Mouse (Mus musculus) liver, adult (tissue): Measurements from ENCODE around the gene Nhej1.
A peak's percentile ranks its signal among the peaks of the same experiment; 100 is the strongest.

Source experiments
- GATA4 ChIP-seq: IDR thresholded peaks from 2 replicates; pipeline ENCODE4 v1.6.1; 2014; ENCODE audit warnings: mild to moderate bottlenecking, low read length; ENCODE audit not compliant: insufficient replicate concordance

Gene Nhej1

DNA sequence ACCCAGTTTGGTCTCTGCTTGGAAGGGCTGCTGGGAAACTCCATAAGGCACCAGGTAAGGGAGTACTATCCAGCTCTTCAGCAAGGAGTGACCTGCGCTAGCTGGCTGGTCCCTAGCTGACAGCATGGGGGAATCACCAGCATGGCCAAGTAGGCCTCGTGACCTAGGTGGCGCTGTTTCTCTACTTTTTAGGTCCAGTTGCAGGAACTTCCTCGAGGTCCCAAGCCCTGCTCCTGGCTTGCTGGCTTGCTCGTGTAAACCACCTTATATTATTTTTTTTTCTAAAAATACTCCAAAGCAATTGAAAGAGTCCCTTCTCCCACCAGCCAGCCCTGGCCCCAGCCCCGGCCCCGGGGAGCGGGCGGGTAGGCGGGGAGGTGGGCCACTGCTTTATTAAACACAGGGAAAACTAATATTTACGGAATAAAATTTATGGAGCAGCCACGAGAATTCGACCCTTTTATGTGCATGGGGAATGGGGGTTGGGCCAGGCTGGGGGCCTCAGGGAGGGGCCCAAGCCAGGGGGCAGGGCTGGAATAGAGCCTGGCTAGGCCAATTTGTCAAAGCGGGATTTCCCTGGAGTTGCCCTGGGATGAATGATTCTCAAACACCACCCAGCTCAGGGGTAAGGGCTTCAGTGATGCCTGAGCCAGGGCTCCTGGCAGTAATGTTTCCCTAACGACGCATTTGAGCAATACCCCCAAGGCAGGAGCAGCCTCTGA lies 160.3 kb downstream of the Nhej1 start:
- TF ChIP-seq GATA4 = no peak

DNA sequence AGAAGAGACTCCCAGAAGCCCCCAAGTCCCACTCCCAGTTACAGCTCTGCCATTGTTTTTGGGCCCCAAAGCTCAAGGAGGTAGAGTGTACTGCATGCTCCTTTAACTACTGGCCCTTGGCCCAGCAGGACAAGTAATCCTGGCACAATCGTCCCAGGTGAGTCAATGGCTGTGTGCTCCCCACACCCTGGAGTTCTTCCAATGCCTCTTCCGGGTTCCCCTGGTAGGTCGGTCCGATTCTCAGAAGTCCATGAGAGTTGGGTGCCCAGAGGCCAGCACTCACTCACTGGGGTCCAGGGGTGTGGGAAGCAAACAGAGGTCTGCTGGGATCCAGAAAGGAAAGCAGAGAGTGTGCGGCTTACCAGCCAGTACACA lies 162.2 kb downstream of the Nhej1 start:
- no peak for TF ChIP-seq GATA4

DNA sequence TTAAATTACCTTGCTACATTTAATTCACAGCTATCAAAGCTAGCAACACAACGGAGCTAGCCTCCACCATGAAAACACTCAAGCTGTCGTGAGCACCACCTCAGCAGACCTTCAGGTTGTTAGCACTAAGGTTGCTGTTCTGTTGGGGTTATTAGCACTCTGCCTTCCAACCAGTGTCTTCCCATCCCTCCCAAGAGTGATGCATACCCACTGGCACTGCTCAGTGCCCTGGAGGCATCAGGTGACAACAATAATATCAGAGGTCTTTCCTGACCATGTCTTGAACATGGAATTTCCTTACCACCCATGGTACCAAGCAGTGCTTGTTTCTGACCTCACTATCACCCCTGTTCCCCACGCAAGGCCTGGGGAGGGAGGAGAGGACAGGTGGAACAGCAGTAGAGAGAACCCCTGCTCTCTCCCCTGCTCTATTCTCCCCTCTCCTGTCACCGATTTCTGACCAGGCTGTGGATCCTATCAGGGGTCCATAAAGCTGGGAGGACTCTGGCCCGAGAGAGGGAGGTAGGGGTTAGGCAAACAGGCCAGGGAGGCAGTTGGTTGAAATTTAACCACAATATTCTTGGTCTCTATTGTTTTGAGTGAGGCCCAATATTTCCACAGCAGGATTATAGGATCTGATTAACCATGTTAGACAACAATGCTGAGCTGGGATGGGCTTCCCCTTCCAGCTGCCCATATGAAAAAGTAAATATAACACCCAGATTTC lies 162.7 kb downstream of the Nhej1 start:
- TF ChIP-seq GATA4 = no peak

DNA sequence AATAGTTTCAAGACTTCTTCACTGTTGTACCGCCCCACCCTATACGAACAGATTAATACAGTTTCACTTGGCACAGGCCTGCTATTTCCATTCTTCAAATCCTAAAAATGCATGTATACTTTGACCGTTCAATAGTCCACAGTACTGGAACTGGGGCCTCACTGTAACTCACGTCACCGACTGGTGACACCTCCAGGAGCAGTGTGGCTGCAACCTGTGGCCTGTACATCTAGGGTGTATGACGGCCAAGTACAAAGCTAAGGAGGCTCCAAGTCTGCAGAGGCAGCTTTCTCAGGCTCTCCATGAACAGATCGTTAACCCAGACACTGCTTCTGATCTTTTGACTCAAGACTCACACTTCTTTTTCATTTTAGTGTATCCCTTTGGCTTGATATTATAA lies 163.3 kb downstream of the Nhej1 start:
- no peak for TF ChIP-seq GATA4

DNA sequence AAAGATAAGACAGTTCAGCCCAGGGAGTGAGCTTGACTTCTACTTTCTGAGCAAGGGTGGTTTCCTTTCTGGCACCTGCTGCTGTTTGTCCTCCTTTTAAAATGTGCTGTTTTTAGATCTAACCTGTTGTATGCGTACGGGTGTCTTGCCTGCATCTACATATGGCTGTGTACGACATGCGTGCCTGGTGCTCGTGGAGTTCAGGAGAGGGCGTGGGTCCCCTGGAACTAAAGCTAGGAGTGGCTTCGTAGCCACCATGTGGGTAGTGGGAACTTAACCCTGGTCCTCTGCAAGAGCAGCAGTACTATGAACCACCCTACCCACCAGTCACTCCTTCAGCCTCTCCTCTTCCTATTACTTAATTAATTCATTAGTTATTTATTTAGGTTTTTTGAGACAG lies 164.9 kb downstream of the Nhej1 start:
- no peak for TF ChIP-seq GATA4

DNA sequence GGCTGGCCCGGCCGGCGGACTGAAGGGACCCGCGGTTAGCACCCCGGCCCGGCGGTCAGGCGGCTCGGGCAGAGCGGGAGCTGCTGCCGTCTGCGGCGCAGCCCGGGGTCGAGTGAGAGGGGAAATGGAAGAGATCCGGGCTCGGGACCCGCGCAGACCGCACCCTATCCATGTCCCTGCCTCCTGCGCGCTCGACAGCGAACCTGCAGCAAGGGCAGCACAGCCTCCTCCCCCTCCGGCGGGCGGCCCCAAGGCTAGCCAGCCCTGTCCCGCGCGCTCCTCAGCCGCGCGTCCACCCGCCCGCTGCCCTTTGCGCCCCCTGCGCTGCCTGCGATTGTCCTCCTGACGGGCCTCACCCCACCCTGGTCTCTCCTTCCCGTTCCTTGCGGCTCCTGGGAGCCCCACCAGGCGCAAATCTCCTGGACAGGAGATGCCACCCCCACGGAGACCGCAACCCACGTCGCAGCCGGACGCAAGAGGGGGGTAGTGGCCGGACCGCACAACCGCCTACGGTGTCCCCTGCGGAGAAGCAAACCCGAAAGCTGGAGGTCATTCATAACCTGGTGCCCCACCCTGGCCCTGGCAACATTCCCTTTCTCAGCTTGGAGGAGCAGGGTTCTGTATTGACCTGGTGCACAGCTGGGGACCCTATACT lies 173.3 kb downstream of the Nhej1 start, which contains the start of gene Ihh:
TSS of gene Ihh (minus strand) at position 117 of the 655 bp plus-strand sequence.
- no peak for TF ChIP-seq GATA4

DNA sequence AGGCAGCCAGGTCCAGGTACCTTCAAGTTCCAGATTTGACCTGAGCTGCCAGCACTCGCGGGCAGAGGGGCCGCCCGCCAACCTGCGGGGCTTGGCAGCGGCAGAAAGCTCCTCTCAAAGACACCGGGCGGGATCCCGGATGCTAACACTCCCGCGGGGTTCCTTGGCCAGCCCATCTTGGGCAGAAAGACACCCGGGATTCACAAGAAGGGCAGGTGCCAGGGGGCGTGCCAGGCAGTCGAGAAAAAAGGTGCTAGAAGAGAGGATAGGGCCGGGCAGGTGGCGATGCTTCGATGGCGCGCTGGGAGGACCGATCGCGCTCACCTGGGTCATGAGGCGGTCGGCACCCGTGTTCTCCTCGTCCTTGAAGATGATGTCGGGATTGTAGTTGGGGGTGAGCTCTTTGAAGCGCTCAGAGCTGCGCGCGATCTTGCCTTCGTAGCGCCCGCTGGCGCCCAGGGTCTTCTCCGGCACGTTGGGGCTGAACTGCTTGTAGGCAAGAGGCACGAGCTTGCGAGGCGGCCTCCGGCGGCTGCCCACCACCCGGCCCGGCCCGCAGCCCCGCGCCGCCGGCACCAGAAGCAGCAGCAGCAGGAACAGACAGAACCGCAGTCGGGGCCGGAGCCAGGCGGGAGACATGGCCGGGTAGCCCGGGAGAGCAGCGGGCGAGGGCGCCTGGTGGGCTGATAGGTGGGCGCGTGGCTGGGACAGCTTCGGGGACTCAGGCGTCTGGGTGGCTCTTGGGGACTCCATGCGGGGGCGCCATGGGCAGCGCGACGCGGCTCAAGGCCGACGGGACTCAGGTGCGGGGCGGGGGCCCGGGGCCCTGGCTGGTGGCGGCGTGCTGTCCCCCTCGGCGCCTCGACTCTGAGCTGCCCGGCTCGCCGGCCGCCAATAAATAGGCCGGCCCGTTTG lies 174.2 kb downstream of the Nhej1 start:
- no peak for TF ChIP-seq GATA4

DNA sequence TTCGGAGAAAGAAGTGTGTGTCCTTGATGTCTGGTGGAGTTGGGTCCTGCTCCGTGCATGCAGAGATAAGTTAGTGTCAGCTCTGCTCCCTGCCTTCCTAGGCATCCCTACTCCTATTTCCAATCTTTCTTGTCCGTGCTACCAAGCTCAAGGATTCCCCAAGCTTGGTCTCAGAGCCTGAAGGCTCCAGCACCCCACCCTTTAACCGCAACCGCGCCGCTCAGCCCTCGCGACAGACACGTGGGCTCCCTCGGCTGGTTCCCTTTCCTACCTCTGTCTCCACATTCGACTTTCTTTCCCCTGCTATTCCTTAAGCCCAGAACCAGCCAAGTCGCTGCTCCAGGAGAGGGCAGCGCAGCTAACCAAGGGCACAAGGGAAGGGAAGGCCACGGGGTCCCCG lies 174.9 kb downstream of the Nhej1 start:
- no peak for TF ChIP-seq GATA4

DNA sequence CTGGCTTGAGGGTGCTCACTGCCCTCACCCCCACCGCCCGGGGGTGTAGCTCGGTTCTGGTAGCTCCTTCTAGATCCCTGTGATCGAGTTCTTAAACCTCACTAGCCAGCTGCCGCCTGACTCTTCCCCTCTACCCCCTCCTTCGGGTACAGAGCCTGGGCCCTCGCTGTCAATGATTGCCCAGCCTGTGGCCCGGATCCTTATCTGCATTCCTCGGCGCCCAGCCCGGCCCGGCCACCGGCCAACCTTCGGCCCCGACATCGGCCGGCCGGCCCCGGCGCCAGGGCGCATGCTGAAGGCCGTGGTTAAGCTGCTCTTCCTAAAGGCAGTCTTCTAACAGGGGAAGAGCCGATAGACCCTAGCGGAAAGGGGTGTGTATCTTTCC lies 175.3 kb downstream of the Nhej1 start:
- peak; percentile 99 for TF ChIP-seq GATA4

DNA sequence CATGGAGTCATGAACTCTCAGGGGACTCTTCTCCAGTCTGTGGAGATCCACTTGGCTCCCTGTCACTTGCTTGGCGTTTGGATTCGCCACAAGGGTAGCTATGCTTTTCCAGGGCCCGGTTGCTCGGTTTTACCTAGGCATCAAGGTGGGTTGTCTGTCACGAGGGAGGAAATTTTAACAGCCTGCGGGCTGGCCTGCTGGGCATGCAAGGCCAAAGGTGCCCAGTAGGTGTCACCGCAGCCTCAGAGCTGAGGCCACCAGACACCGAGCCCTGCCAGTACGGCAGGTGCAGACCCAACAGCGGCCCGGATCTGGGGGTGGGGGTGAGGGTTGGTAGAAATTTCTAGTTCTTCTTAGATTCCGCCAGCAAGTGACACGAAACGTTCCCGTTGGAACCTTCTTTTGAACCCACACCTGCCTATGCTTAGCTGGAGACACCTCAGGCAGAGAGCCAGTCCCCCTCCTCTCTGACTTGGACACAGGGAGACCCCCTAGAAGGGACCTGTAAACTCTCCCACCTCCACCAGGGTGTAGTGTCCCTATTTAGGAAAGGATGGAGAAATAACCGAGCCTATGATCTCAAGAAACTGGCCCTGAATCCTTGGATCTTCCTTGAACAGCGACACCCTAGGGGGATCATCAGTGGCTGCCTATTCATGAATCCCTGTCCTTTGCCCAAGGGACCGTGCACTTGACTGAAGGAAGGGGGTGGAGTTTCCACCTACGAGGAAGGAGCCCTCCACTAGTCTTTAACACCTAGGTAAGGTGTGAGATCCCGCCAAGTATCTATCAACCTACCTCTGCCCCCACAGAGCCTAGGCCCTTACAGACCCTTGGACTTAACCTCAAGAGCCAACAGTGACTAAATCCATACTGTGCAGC lies 176.0 kb downstream of the Nhej1 start:
- TF ChIP-seq GATA4 = no peak

DNA sequence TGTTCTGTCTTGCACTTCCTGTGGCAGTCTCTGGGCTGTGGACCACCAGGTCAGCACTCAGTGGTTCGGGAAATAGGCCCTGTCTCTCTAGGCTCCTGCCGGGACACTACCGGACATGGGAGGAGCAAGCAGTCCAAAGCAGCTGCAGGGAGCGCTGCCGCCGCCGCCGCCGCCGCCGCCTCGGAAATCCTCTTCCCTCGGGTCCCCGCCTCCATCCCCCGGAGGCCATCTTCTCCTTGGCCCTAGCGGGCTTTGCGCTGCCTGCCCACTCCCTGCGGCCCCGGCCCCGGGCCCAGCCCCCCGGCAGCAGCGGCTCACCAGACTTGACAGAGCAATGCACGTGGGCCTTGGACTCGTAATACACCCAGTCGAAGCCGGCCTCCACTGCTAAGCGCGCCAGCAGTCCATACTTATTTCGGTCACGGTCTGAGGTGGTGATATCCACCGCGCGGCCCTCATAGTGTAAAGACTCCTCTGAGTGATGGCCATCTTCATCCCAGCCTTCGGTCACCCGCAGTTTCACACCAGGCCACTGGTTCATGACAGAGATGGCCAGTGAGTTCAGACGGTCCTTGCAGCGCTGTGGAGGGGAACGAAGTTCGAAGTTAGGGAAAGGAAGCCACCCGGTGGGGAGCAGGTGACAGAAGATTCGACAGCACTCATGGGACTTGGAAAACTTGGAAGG lies 176.9 kb downstream of the Nhej1 start:
- no peak for TF ChIP-seq GATA4

DNA sequence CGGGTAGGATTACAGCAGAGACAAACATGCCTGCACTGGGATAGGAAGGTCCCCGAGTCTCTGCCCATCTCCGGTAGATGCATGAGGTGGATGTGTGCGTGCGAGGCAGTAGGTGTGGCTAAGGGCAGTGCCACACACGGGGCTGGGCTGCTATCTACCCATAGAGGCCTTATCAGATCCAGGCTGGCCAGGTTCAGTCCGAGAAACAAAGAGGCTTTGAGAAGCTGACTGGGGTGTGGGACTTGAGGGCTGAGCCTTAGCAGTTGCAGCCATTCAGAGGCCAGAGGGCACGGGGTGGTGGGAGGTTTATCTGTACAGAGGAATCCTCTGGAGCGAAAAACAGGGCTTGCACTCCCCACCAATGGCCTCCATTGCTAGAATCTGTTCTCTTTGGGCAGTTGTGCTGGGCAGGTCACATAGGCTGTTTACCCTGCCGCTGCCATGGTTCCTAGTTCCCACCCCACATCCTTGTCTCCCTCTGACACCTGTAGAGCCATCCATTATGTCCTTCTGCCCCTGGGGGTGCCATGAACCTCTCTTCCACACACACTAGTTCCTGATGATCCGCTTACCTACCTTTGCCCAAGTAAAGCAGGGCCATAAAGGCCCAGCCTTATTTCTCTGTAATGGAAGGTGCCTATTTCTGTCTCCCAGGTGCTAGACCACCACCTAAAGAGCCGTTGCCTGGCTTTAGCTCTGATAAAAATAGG lies 183.2 kb downstream of the Nhej1 start:
- TF ChIP-seq GATA4 = no peak

DNA sequence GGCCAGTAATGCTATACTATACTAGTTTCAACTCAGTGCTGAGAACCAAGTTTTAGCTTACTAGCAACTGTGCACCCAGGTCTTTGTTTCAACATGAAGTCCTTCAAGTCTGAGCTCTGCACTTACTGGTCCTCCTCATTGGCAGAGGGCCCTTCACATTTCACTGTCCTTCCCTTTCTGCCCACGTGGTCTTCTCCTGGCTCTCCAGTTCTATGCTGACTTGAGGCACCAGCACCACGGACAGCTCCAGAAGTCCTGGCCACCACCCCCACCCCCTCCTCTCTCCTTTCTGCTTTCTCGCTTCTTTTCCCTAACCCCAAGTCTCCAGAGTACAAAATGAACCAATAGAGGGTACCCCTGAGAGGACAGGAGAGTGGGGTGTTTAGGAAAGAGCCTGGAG lies 185.2 kb downstream of the Nhej1 start:
- TF ChIP-seq GATA4 = no peak

DNA sequence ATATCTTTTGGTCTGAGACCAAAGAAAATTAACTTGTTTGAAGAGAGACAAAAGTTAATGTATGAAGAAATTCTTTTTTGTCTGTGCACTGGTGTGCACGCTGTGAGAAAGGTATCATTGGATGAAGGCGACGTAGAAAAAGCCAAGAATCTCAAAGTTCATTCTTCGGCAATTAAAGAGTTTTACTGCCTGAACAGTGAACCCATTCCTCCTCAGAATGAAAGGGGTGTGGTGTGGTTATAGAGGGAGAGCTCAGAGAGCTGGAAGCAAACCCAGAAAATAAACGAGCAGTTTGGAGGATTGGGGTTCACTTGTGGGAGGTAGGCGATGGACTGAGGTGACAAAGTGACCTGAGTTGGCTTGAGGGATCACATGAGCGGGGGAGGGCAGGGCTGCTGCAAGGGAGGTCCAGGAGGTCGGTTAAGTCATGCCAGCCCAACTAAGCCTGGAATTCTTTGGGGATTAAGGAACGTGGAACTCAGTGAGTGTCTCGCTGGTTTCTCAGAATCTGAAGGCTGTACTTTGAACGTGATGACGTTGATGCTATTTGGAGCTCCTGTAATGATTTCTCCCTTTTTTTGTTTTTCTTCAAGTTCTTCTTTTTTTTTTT lies 188.7 kb downstream of the Nhej1 start:
- no peak for TF ChIP-seq GATA4
